Mouse (Mus musculus) megakaryocyte-erythroid progenitor cell, adult 5 weeks (primary cell): Measurements from ENCODE around the gene Cyb5d2. TPM values are rescaled to one million over a fixed set of nuclear protein-coding genes. Genes with fewer than 3 reads are reported as not detected.

Experiments
- polyA plus RNA-seq: library from polyadenylated mRNA; stranded (reverse); fragments of >175 nt; gene quantifications from 2 replicates; pipeline ENCODE4 v1.2.3, GENCODE M21; 2012

Gene Cyb5d2
- polyA plus RNA-seq, result 0.31 and 0.40 TPM in 2 replicates

DNA sequence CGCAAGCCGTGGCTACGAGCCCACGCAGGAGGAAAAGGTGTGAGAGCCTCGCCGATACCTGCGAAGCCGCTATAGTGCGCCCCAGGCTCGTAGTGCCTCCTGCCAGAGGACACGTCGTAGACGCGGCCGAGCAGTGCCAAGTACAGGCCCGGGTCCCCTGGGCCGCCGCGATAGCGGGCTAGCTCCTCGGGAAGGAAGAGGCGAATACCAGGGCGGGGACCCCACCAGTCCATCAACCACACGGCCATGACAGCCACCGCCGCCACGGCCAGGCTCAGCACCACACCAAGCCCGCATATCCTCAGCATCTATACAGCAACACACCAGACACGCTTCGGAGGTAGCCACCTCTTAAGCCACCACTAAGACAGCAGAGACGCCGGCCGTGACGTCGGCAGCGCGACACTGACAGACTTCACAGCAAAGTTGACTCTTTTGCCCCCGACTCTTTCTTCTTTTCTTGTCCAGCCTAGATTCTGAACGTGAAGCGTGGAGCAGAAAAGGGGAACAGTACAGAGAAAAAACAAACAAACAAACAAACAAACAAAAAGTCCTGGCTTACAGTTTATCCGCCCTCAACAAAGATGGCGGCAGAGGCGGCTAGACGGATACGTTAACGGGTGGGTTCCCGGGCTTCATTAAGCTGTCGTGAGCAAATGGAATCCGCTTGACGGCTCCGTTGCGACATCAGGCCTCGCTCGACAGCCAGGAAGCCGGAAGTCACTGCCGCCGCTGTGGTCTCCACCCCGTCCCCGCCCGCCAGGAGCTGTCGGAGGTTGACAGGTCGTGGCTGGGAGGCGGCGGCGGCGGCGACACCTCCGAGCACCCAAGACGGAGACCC, at the start of gene Cyb5d2, which contains the start of gene Zzef1:
Cyb5d2 (minus strand) TSS at position 688 of the 841 bp plus-strand sequence.
Zzef1 (plus strand) TSS at position 772 of the 841 bp plus-strand sequence.

Other genes with a start within 250 kb of the Cyb5d2 start
- gene Spns3, start 245.6 kb downstream of the Cyb5d2 start, polyA plus RNA-seq, result 94.8 and 98.0 TPM in 2 replicates
- 21.4 and 22.3 TPM in 2 replicates for gene Ube2g1, start 188.9 kb downstream of the Cyb5d2 start, polyA plus RNA-seq
- gene Ankfy1, start 106.1 kb downstream of the Cyb5d2 start, polyA plus RNA-seq, result 10.8 and 14.7 TPM in 2 replicates
- gene Zzef1, start 84 bp upstream of the Cyb5d2 start, polyA plus RNA-seq, result 5.8 and 7.2 TPM in 2 replicates
- gene Atp2a3, start 165.0 kb upstream of the Cyb5d2 start, polyA plus RNA-seq, result 124 and 141 TPM in 2 replicates
- gene P2rx1, start 203.0 kb upstream of the Cyb5d2 start, polyA plus RNA-seq, result 15.7 and 18.7 TPM in 2 replicates
- 1.5 and 2.8 TPM in 2 replicates for gene Camkk1, start 222.9 kb upstream of the Cyb5d2 start, polyA plus RNA-seq